Mouse (Mus musculus): ENCODE results near the gene Naf1.

Naf1 gene

GRCm38 (mm10) chr8:66860023-66860422, at the start of gene Naf1:
Gene Naf1 (plus strand): TSS chr8:66860217.
- peak; percentile 89 to 90 for DNase-seq (ENCODE audit: low spot score in 2 of 2)

- DNase-seq (ENCODE audit: low spot score in 2 of 2): peak; percentile 5 to 13
Observed at GRCm38 (mm10) chr8:66860921-66861588, 1.0 kb downstream of the Naf1 start.

- no peak for DNase-seq (ENCODE audit: low spot score in 2 of 2)
Observed at GRCm38 (mm10) chr8:66861589-66862500, 1.8 kb downstream of the Naf1 start.

- no peak for DNase-seq (ENCODE audit: low spot score in 2 of 2)
Observed at GRCm38 (mm10) chr8:66863761-66864160, 3.7 kb downstream of the Naf1 start.

- no peak for DNase-seq (ENCODE audit: low spot score in 2 of 2)
Observed at GRCm38 (mm10) chr8:66865120-66865519, 5.1 kb downstream of the Naf1 start.

- no peak for DNase-seq (ENCODE audit: low spot score in 2 of 2)
Observed at GRCm38 (mm10) chr8:66867679-66868078, 7.7 kb downstream of the Naf1 start.

GRCm38 (mm10) chr8:66869211-66869932, 9.4 kb downstream of the Naf1 start:
- DNase-seq (ENCODE audit: low spot score in 2 of 2): no peak

GRCm38 (mm10) chr8:66883866-66884265, 23.8 kb downstream of the Naf1 start:
- no peak for DNase-seq (ENCODE audit: low spot score in 2 of 2)

- DNase-seq (ENCODE audit: low spot score in 2 of 2): no peak
Observed at GRCm38 (mm10) chr8:66891879-66892278, 31.9 kb downstream of the Naf1 start.

- DNase-seq (ENCODE audit: low spot score in 2 of 2): no peak
Observed at GRCm38 (mm10) chr8:66905000-66905399, 45.0 kb downstream of the Naf1 start.

GRCm38 (mm10) chr8:66905557-66905956, 45.5 kb downstream of the Naf1 start:
- no peak for DNase-seq (ENCODE audit: low spot score in 2 of 2)

- no peak for DNase-seq (ENCODE audit: low spot score in 2 of 2)
Observed at GRCm38 (mm10) chr8:66906116-66906515, 46.1 kb downstream of the Naf1 start.

- DNase-seq (ENCODE audit: low spot score in 2 of 2): no peak
Observed at GRCm38 (mm10) chr8:66910684-66911083, 50.7 kb downstream of the Naf1 start.

GRCm38 (mm10) chr8:66913616-66914536, 53.9 kb downstream of the Naf1 start:
- DNase-seq (ENCODE audit: low spot score in 2 of 2): peak; percentile 11 to 46

- no peak for DNase-seq (ENCODE audit: low spot score in 2 of 2)
Observed at GRCm38 (mm10) chr8:66916056-66916455, 56.0 kb downstream of the Naf1 start.

- no peak for DNase-seq (ENCODE audit: low spot score in 2 of 2)
Observed at GRCm38 (mm10) chr8:66917695-66918467, 57.9 kb downstream of the Naf1 start.

- DNase-seq (ENCODE audit: low spot score in 2 of 2): no peak
Observed at GRCm38 (mm10) chr8:66918471-66918870, 58.5 kb downstream of the Naf1 start.

- no peak for DNase-seq (ENCODE audit: low spot score in 2 of 2)
Observed at GRCm38 (mm10) chr8:66933746-66934145, 73.7 kb downstream of the Naf1 start.

GRCm38 (mm10) chr8:66936236-66936635, 76.2 kb downstream of the Naf1 start:
- DNase-seq (ENCODE audit: low spot score in 2 of 2): no peak
